Mouse (Mus musculus): Measurements from ENCODE around the gene Ccdc96.

Ccdc96 gene

GRCm38 (mm10) chr5:36472876-36473655, 11.3 kb upstream of the Ccdc96 start:
- no peak for DNase-seq (ENCODE audit: low read depth, low spot score)

- DNase-seq (ENCODE audit: low read depth, low spot score) = peak; percentile 75
Observed at GRCm38 (mm10) chr5:36474283-36474682, 10.1 kb upstream of the Ccdc96 start.

GRCm38 (mm10) chr5:36477486-36477885, 6.9 kb upstream of the Ccdc96 start:
- no peak for DNase-seq (ENCODE audit: low read depth, low spot score)

- no peak for DNase-seq (ENCODE audit: low read depth, low spot score)
Observed at GRCm38 (mm10) chr5:36478540-36479420, 5.6 kb upstream of the Ccdc96 start.

GRCm38 (mm10) chr5:36479735-36480134, 4.7 kb upstream of the Ccdc96 start:
- no peak for DNase-seq (ENCODE audit: low read depth, low spot score)

GRCm38 (mm10) chr5:36480398-36480797, 4.0 kb upstream of the Ccdc96 start:
- no peak for DNase-seq (ENCODE audit: low read depth, low spot score)

GRCm38 (mm10) chr5:36481114-36481513, 3.3 kb upstream of the Ccdc96 start:
- DNase-seq (ENCODE audit: low read depth, low spot score) = no peak

- DNase-seq (ENCODE audit: low read depth, low spot score) = no peak
Observed at GRCm38 (mm10) chr5:36483203-36484101, 936 bp upstream of the Ccdc96 start.

- DNase-seq (ENCODE audit: low read depth, low spot score) = no peak
Observed at GRCm38 (mm10) chr5:36485306-36485705, 918 bp downstream of the Ccdc96 start.

GRCm38 (mm10) chr5:36489225-36489624, 4.8 kb downstream of the Ccdc96 start:
- peak; percentile 37 for DNase-seq (ENCODE audit: low read depth, low spot score)

- no peak for DNase-seq (ENCODE audit: low read depth, low spot score)
Observed at GRCm38 (mm10) chr5:36493919-36494318, 9.5 kb downstream of the Ccdc96 start.

GRCm38 (mm10) chr5:36494709-36495108, 10.3 kb downstream of the Ccdc96 start:
- DNase-seq (ENCODE audit: low read depth, low spot score) = no peak

- DNase-seq (ENCODE audit: low read depth, low spot score) = no peak
Observed at GRCm38 (mm10) chr5:36505235-36505634, 20.8 kb downstream of the Ccdc96 start.

GRCm38 (mm10) chr5:36505643-36506042, 21.3 kb downstream of the Ccdc96 start:
- DNase-seq (ENCODE audit: low read depth, low spot score) = no peak

- DNase-seq (ENCODE audit: low read depth, low spot score) = no peak
Observed at GRCm38 (mm10) chr5:36508351-36508750, 24.0 kb downstream of the Ccdc96 start.

- no peak for DNase-seq (ENCODE audit: low read depth, low spot score)
Observed at GRCm38 (mm10) chr5:36510956-36511355, 26.6 kb downstream of the Ccdc96 start.

- no peak for DNase-seq (ENCODE audit: low read depth, low spot score)
Observed at GRCm38 (mm10) chr5:36515126-36515525, 30.7 kb downstream of the Ccdc96 start.

- no peak for DNase-seq (ENCODE audit: low read depth, low spot score)
Observed at GRCm38 (mm10) chr5:36515558-36515957, 31.2 kb downstream of the Ccdc96 start.

GRCm38 (mm10) chr5:36517596-36517995, 33.2 kb downstream of the Ccdc96 start:
- DNase-seq (ENCODE audit: low read depth, low spot score) = no peak

- DNase-seq (ENCODE audit: low read depth, low spot score) = no peak
Observed at GRCm38 (mm10) chr5:36519751-36520150, 35.4 kb downstream of the Ccdc96 start.

- no peak for DNase-seq (ENCODE audit: low read depth, low spot score)
Observed at GRCm38 (mm10) chr5:36522782-36523181, 38.4 kb downstream of the Ccdc96 start.

Data from retina, postnatal 7 days (tissue).